Mouse (Mus musculus): Measurements from ENCODE around the gene Akap8.
A peak's percentile ranks its signal among the peaks of the same experiment; 100 is the strongest.

Akap8 gene

DNA sequence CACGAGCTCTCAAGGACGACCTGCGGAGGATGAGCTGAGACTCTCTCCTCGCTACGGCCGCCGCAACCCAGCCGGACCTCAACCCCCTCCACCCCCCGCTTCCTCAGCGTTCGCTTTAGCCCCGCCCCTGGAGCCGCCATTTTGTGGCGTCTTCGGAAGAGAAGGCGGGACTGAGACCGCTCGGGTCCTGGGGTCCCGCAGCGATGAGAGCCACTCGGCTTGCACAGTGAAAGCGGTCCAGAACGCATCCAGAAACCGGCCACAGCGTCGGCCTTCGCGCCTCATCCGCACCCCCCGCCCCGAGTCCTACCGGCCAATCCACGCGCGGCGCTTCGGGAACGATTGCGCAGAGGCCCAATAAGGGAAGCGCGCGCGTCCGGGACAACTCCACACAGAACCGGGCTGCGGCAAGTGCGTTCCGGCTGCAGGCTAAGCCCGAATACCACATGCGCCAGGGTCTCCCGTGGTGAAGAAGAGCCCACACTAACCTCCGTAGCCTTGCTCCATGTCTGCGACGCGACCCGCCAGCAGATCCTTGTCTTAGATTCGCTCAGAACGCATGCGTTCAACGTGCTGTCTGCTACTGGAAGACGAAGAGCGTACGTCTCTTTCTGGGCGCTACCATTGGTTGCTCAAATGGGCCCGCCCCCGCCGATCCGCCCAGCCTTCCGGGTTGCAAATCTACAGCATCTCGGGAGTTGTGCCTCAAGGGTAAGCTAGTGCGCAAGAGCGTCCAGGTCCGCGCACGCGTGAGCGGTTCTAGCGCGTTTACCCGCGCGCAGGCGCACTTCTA is at the start of gene Akap8:
Gene Akap8 (minus strand): TSS at position 642 of the 793 bp plus-strand sequence.
- DNase-seq (ENCODE audit: low read depth), result peak; percentile 95

- no peak for DNase-seq (ENCODE audit: low read depth)
These were observed 48.0 kb upstream of the Akap8 start for GRCm38 (mm10) chr17:32368991-32369578.

GRCm38 (mm10) chr17:32367706-32368105 is 46.7 kb upstream of the Akap8 start:
- no peak for DNase-seq (ENCODE audit: low read depth)

- DNase-seq (ENCODE audit: low read depth), result no peak
These were observed 44.3 kb upstream of the Akap8 start for GRCm38 (mm10) chr17:32365296-32365695.

- no peak for DNase-seq (ENCODE audit: low read depth)
These were observed 43.8 kb upstream of the Akap8 start for GRCm38 (mm10) chr17:32364850-32365249.

- DNase-seq (ENCODE audit: low read depth), result peak; percentile 74
These were observed 43.3 kb upstream of the Akap8 start for GRCm38 (mm10) chr17:32364331-32364730.

- no peak for DNase-seq (ENCODE audit: low read depth)
These were observed 42.8 kb upstream of the Akap8 start for GRCm38 (mm10) chr17:32363821-32364301.

DNA sequence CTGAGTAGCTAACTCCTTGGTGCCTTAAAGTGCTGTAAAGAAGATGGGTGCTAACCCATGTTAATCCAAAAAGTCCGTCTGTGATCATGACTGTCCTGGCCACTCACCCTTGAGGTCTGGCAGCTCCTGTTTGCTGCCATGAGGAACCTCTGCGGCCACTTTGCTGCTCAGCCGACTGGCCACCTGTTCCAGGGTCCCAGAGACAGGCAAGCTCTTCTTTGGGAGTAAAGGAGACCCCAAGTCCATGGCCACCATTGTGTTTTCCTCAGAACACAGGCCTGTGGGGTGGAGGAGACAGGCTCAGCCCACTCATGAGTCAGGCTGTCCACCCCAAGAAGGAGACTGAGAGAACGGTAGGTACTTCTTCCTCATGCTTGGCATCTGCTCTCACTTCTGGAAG is 41.6 kb upstream of the Akap8 start:
- no peak for DNase-seq (ENCODE audit: low read depth)

DNA sequence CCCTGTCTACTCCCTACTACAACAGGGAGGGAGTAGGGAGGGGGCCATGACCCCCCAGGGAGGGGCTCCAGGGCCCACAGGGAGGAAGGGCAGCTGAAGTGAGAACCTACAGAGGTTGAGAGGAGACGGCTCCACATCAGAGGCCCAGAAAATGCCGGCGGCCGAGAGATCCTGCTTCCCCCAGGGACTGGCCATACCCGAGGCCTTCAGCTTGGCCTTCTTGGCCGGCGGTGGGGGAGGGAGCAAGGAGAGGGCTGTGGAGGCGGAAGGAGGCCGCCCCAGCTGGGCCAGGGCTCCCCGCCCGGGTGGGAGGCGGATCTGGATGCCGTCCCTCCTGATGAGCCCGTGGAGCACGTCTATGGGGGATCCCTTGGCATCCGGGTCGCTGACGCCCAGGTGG is 38.9 kb upstream of the Akap8 start:
- DNase-seq (ENCODE audit: low read depth), result no peak

- no peak for DNase-seq (ENCODE audit: low read depth)
These were observed 37.9 kb upstream of the Akap8 start for GRCm38 (mm10) chr17:32358943-32359340.

DNA sequence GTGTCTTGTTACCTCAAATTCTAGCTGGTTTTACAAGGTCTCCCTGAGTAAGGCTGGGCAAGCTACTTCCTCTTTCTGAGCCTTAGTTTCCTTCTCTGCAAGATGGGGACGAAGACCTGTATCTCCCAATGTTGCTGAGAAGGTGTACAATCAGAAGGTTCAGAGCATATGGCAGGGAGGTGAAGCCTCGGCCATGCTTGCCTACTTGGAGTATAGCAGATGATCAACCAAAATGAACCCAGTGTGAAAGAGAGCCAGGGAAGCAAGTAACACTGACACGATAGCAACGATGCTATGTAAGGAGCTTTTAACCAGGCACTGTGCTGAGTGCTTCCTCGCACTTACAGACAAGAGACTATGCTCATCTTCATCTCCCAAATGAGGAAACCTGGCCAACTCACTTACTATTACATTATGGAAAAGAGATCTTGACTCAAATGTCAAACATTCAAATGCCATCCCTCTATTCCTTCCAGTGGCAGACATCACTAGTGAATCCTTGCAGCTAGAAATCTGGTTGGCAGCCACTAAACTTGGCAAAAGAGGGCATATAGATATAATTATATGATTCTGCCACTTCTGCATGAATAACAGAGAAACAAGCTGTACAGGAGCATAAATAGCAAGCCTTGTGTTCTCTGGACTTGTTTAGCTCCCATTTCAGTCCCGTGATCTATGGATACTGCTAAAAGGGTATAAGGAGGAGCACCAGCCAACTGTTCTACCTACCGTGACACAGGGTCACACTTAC is 37.3 kb upstream of the Akap8 start:
- no peak for DNase-seq (ENCODE audit: low read depth)

DNA sequence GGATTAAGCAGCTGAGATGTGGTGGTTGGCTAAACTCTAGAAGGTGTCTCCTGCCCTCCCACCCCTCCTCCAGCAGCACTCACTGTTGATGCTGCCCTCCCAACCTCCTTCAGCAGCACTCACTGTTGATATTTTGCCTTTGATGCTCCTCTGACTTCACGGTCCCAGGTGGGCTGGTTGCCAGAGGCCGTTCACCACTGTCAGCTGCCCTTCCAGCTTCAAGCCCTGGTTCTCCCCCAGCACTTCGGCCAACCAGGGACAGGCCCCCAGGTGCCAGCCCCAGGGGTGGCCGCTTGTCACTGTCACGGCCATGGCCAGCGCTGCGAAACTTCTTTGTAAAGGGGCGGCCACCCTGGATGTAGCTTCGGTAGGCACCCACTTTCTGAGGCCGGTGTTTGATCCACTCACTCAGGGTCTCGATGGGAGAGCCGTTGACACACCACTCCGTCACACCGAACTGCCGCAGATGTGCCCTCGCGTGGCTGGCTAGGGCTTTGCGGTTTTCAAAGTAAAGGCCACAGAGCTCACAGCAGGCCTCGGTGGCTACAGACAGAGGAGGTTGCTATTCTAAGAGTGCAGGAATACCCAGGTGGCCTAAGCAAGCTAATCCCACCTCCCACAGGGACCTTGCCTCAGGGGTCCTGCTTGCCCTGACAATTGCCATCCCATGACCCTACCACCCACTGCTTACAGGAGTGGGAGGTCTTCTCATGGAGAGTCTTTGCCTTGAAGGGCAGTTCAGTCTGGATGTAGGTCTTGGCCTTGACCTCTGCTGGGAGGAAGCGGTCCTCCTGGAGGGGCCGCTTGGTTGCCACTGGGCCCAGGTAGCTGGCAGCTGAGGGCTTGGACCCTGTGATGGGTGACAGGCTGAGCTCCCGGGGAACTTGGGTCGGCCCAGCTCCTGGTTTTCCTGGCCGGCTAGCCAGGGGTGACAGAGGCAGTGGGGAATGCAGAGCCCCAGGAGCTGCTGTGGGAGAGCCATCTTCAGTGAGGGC is 36.0 kb upstream of the Akap8 start:
- no peak for DNase-seq (ENCODE audit: low read depth)

- no peak for DNase-seq (ENCODE audit: low read depth)
These were observed 35.2 kb upstream of the Akap8 start for GRCm38 (mm10) chr17:32356281-32356680.

- no peak for DNase-seq (ENCODE audit: low read depth)
These were observed 34.0 kb upstream of the Akap8 start for GRCm38 (mm10) chr17:32355031-32355430.

DNA sequence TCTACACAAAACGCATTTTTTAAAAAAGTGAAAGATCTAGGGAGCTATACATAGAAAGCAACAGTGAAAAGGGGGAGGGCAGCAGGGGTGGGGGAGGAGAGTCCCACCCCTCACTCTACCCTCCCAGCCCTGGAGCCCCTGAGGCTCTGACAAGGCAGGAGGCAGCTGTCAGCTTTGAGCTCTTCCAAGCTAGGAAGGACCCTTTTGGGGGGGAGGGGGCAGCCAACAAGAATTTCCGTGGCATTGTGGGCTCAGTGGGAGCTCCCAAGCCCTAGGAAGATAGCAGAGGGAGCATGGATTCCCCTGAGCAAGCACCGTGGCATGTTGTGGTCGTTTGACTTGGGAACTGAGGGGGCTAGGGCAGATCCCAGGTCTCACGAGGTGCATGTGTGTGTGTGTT is 33.2 kb upstream of the Akap8 start:
- no peak for DNase-seq (ENCODE audit: low read depth)

- DNase-seq (ENCODE audit: low read depth), result no peak
These were observed 32.7 kb upstream of the Akap8 start for GRCm38 (mm10) chr17:32353696-32354095.

DNA sequence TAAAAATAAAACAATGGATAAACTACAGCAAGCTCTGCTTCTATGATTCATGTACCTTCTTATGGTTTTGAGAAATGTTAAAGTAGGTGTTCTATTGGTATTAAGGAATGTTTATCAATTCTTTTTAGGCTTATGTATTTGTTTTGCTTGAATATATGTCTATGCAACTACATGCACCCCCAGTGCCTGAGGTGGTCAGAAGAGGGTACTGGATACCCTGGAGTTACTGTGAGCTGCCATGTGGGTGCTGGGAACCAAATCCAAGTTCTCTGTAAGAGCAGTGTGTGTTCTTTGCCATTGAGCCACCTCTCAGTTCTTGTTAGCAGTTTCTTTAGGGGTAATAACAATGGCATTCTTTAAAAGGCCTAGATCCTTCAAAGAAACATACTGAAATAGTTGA is 30.7 kb upstream of the Akap8 start:
- DNase-seq (ENCODE audit: low read depth), result no peak

DNA sequence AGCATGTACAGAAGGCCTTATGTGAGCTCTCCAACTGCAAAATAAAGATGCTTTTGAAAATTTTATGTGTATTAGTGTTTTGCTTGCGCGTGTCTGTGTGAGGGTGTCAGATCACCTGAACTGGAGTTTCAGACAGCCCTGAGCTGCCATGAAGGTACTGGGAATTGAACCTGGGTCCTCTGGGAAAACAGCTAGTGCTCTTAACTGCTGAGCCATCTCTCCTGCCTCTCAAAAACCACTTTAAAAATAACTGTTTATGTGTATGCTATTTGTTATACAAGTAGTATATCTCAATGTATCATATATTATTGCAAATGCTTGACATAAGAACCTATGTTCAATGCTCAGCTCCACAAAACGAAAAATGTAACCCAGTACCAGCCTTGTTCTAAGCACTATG is 30.2 kb upstream of the Akap8 start:
- no peak for DNase-seq (ENCODE audit: low read depth)

GRCm38 (mm10) chr17:32350382-32350983 is 29.4 kb upstream of the Akap8 start, which contains the start of gene Akap8l:
Akap8l (minus strand) TSS chr17:32350607.
- DNase-seq (ENCODE audit: low read depth), result peak; percentile 96

DNA sequence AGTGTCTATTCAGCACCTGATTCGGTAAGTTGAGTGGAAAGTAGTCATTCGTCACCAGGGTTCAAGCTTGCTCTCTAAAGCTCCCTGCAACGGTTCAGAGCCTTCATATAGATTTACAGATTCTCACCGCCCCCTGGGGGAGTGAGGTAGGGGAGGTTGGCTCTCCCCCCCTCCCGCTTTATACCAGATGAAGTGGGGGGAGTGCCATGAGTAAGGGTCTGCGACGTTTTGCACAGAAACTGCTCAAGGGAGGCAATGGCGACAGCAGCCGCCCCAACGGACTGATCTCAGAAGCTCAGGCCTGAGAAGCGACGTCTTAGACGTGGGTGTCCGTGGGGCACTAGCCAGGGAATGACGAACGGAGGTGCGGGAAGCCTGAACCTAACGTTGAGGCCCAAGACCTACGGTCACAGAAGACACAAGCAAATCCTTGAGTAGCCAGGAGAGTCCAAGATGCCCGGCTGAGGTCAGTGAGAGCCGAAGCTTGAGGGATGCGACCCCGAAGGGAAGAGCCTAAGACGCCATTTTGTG is 28.9 kb upstream of the Akap8 start:
- no peak for DNase-seq (ENCODE audit: low read depth)

Data from c-Kit-positive CD71-negative TER-119-negative erythroid progenitor cells, embryonic 14.5 days (primary cell).